Mouse (Mus musculus) lung, adult 10 weeks (tissue): ENCODE data around the gene Colca2. TPM values are rescaled to one million over a fixed set of nuclear protein-coding genes. Genes with fewer than 3 reads are reported as not detected.

ENCODE experiments used
- polyA plus RNA-seq: library from polyadenylated mRNA; stranded (reverse); fragments of 350-450 nt; fragmentation: Illumina TruSeq; extraction: RNeasy Lipid Tissue Mini Kit (QIAGEN cat#74804); gene quantifications from one replicate; pipeline ENCODE4 v1.2.3, GENCODE M21; 2014; ENCODE audit warnings: low read depth, low replicate concordance; ENCODE audit not compliant: insufficient read depth

The Colca2 gene
- polyA plus RNA-seq = 4.1 TPM

GRCm38 (mm10) chr9:51278500-51279381 is at the start of gene Colca2:
Colca2 (minus strand) TSS chr9:51278569.

Other genes with a start within 250 kb of the Colca2 start
- gene Btg4, start 217.7 kb downstream of the Colca2 start, polyA plus RNA-seq = 0.62 TPM
- 5.0 TPM for gene Layn, start 201.5 kb downstream of the Colca2 start, polyA plus RNA-seq
- gene 4833427G06Rik, start 176.5 kb downstream of the Colca2 start, polyA plus RNA-seq = 11.7 TPM
- 0.09 TPM for gene Gm32742, start 113.1 kb downstream of the Colca2 start, polyA plus RNA-seq
- gene Pou2af1, start 64.9 kb downstream of the Colca2 start, polyA plus RNA-seq = 11.3 TPM
- 0.31 TPM for gene 1810046K07Rik, start 50.3 kb upstream of the Colca2 start, polyA plus RNA-seq